In the genomic region with DNA sequence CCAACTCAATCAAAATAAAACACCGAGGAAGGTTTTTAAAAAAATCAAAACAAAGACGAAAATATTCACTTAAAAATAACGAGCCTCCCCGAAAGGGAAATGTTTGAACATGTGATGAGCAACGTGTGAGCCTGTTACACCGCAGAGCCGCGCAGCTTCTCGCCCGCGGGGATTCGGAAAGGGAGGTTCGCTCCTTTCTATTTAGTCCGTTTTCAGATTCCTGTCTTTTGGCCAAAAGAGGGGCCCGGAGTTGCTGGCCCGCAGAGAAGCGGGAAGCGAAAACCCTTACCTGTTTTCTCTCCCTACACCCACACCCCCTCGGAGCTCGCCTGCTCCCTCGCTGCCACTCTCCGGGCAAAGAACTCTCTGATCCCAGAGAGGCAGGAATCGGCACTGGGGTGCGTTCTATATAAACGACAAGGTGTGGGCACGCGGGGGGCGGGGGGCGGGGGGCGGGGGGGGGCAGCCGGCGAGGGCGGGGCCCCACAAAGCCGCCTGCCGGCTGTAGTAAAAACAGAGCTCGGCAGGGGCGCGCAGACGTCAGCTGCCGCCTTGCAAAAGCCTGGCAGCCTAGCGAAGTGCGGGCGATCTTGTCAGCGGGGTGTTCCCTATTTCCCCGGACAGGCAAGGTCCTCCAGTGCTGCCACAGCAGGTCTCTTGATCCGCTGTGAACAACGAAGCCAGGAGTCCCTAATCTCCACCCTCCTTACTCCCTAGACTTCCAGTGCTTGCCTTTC, we compare ENCODE assay signal across 9 mouse cellular contexts. TPM values are rescaled to one million over a fixed set of nuclear protein-coding genes. Genes with fewer than 3 reads are reported as not detected.
DNase-seq lines count a peak whose midpoint lies in the region; ATAC-seq and TF ChIP-seq lines count a peak whose summit lies in the region.
"Had no signal": no experiment of that assay in that cellular context is flagged by ENCODE, and none has a peak within 500 bp of the region (broad histone marks: within the 10 kb centered on the region; RNA-seq: fewer than 3 reads in every experiment).

A gene (minus strand): TSS at position 377 of the 737 bp plus-strand sequence.

- peaks cover 3% of the 10 kb centered on the region for H3K27me3 ChIP-seq in embryonic facial prominence, embryonic 14.5 days (replicated peaks; ENCODE audit: control insufficient read depth, insufficient read depth, low read length)
- H3K27me3 ChIP-seq in heart, embryonic 11.5 days (ENCODE audit: control insufficient read depth, insufficient read depth, low read length), result peaks cover 7% of the 10 kb centered on the region
- H3K27me3 ChIP-seq in kidney, postnatal 0 days (ENCODE audit: insufficient read depth, low read length), result no peaks in the 10 kb centered on the region
- H3K27me3 ChIP-seq in liver, embryonic 13.5 days, result peaks cover 38% of the 10 kb centered on the region
- H3K27me3 ChIP-seq in neural tube, embryonic 14.5 days (ENCODE audit: control insufficient read depth, insufficient read depth, low read length), result no peaks in the 10 kb centered on the region

- H3K9me3 ChIP-seq in embryonic facial prominence, embryonic 14.5 days (ENCODE audit: control insufficient read depth, low read length), result no peaks in the 10 kb centered on the region
- H3K9me3 ChIP-seq in heart, embryonic 11.5 days (replicated peaks; ENCODE audit: control insufficient read depth, low read length), result no peaks in the 10 kb centered on the region
- no peaks in the 10 kb centered on the region for H3K9me3 ChIP-seq in kidney, postnatal 0 days (replicated peaks; ENCODE audit: low read length)
- no peaks in the 10 kb centered on the region for H3K9me3 ChIP-seq in liver, embryonic 13.5 days (replicated peaks)
- H3K9me3 ChIP-seq in neural tube, embryonic 14.5 days (ENCODE audit: control insufficient read depth, low read length), result no peaks in the 10 kb centered on the region

- H3K27ac ChIP-seq in embryonic facial prominence, embryonic 14.5 days (replicated peaks; ENCODE audit: low read depth, low read length), result peak within 1 kb of the TSS; percentile 70
- H3K27ac ChIP-seq in heart, embryonic 11.5 days (ENCODE audit: low read depth, low read length), result peak within 1 kb of the TSS; percentile 66
- H3K27ac ChIP-seq in kidney, postnatal 0 days, result no peak within 1 kb of the TSS
- no peak within 1 kb of the TSS for H3K27ac ChIP-seq in liver, embryonic 13.5 days
- H3K27ac ChIP-seq in neural tube, embryonic 14.5 days (ENCODE audit: low read depth, low read length), result peak within 1 kb of the TSS; percentile 67

- peak within 1 kb of the TSS; percentile 47 for H3K4me3 ChIP-seq in embryonic facial prominence, embryonic 14.5 days (ENCODE audit: low read depth, low read length)
- H3K4me3 ChIP-seq in heart, embryonic 11.5 days (ENCODE audit: low read depth, low read length), result peak within 1 kb of the TSS; percentile 50
- peak within 1 kb of the TSS; percentile 44 for H3K4me3 ChIP-seq in kidney, postnatal 0 days (replicated peaks; ENCODE audit: low read depth, low read length)
- peak within 1 kb of the TSS; percentile 29 for H3K4me3 ChIP-seq in liver, embryonic 13.5 days (replicated peaks)
- peak within 1 kb of the TSS; percentile 52 for H3K4me3 ChIP-seq in neural tube, embryonic 14.5 days (ENCODE audit: low read depth, low read length)

- DNase-seq in ovary, postnatal 36 days (ENCODE audit: low spot score), result peak; percentile 22
- no peak for DNase-seq in ovary, postnatal 10 days (ENCODE audit: low spot score)
- peak; percentile 62 for DNase-seq in embryonic facial prominence, embryonic 14.5 days (ENCODE audit: low spot score)
- DNase-seq in kidney, postnatal 0 days (ENCODE audit: low spot score), result peak; percentile 1
- no peak for DNase-seq in liver, embryonic 13.5 days
- peak; percentile 34 to 53 for DNase-seq in thymus, postnatal 36 days

- no peak for TF ChIP-seq CTCF in kidney, postnatal 0 days (IDR thresholded peaks at IDR 0.05; ENCODE audit: low read depth)

- no peaks in the 10 kb centered on the region for H3K4me1 ChIP-seq in embryonic facial prominence, embryonic 14.5 days (ENCODE audit: control insufficient read depth, insufficient read depth, low read length)
- no peaks in the 10 kb centered on the region for H3K4me1 ChIP-seq in heart, embryonic 11.5 days (ENCODE audit: control insufficient read depth, insufficient read depth, low read length)
- H3K4me1 ChIP-seq in kidney, postnatal 0 days (replicated peaks; ENCODE audit: insufficient read depth, low read length), result no peaks in the 10 kb centered on the region
- H3K4me1 ChIP-seq in liver, embryonic 13.5 days (replicated peaks), result no peaks in the 10 kb centered on the region
- no peaks in the 10 kb centered on the region for H3K4me1 ChIP-seq in neural tube, embryonic 14.5 days (ENCODE audit: control insufficient read depth, insufficient read depth, low read length)

- peak within 1 kb of the TSS; percentile 66 for H3K9ac ChIP-seq in embryonic facial prominence, embryonic 14.5 days (ENCODE audit: low read depth, low read length)
- H3K9ac ChIP-seq in heart, embryonic 11.5 days (ENCODE audit: low read depth, low read length), result peak within 1 kb of the TSS; percentile 76
- 0 out of 2 replicates have a peak within 1 kb of the TSS, but pooled peaks have one; percentile 31 for H3K9ac ChIP-seq in kidney, postnatal 0 days (ENCODE audit: low read depth, low read length)
- H3K9ac ChIP-seq in liver, embryonic 13.5 days, result no peak within 1 kb of the TSS
- H3K9ac ChIP-seq in neural tube, embryonic 14.5 days (replicated peaks; ENCODE audit: low read depth, low read length), result peak within 1 kb of the TSS; percentile 74

- ATAC-seq in embryonic facial prominence, embryonic 14.5 days (ENCODE audit: low read depth), result peak; percentile 58
- no peak for ATAC-seq in heart, embryonic 11.5 days (replicated peaks; ENCODE audit: insufficient number of reproducible peaks, low FRiP score, low TSS enrichment)
- ATAC-seq in kidney, postnatal 0 days (replicated peaks; ENCODE audit: low FRiP score, low read depth), result no peak
- no peak for ATAC-seq in liver, embryonic 13.5 days (ENCODE audit: low read depth)
- ATAC-seq in neural tube, embryonic 14.5 days (ENCODE audit: low read depth), result peak; percentile 45
- ATAC-seq: Patski had no signal

- WGBS in embryonic facial prominence, embryonic 14.5 days, result 16% methylated on average over 39 of the region's 47 CpGs
- 14% methylated on average over 37 of the region's 47 CpGs for WGBS in heart, embryonic 11.5 days (ENCODE audit: insufficient replicate concordance)
- 26% methylated on average over 38 of the region's 47 CpGs for WGBS in kidney, postnatal 0 days
- WGBS in liver, embryonic 13.5 days (ENCODE audit: insufficient replicate concordance), result 9% methylated on average over 47 of the region's 47 CpGs
- 14% methylated on average over 42 of the region's 47 CpGs for WGBS in neural tube, embryonic 14.5 days

- peak within 1 kb of the TSS; percentile 69 for H3K4me2 ChIP-seq in embryonic facial prominence, embryonic 14.5 days (ENCODE audit: low read depth, low read length)
- peak within 1 kb of the TSS; percentile 71 for H3K4me2 ChIP-seq in heart, embryonic 11.5 days
- H3K4me2 ChIP-seq in kidney, postnatal 0 days (ENCODE audit: low read length), result peak within 1 kb of the TSS; percentile 75
- H3K4me2 ChIP-seq in liver, embryonic 13.5 days, result peak within 1 kb of the TSS; percentile 53
- peak within 1 kb of the TSS; percentile 51 for H3K4me2 ChIP-seq in neural tube, embryonic 14.5 days (ENCODE audit: low read depth, low read length)

- no peaks in the 10 kb centered on the region for H3K36me3 ChIP-seq in embryonic facial prominence, embryonic 14.5 days (ENCODE audit: control insufficient read depth, insufficient read depth, low read length)
- H3K36me3 ChIP-seq in heart, embryonic 11.5 days (ENCODE audit: control insufficient read depth, insufficient read depth, low read length), result no peaks in the 10 kb centered on the region
- no peaks in the 10 kb centered on the region for H3K36me3 ChIP-seq in kidney, postnatal 0 days (ENCODE audit: insufficient read depth, low read length)
- no peaks in the 10 kb centered on the region for H3K36me3 ChIP-seq in liver, embryonic 13.5 days
- H3K36me3 ChIP-seq in neural tube, embryonic 14.5 days (ENCODE audit: control insufficient read depth, insufficient read depth, low read length), result no peaks in the 10 kb centered on the region

RNA-seq across cellular contexts. Expression of the gene that starts here (rescaled TPM):
- polyA plus RNA-seq in embryonic facial prominence, embryonic 14.5 days (2014; fragmentation: Nextera tagmentation; extraction: Ambion mirVana), result 33.0 TPM in 2 replicates
- 36.8 and 48.7 TPM in 2 replicates for polyA plus RNA-seq in heart, embryonic 11.5 days (2014; fragmentation: Nextera tagmentation; extraction: Ambion mirVana)
- 1.9 and 2.1 TPM in 2 replicates for polyA plus RNA-seq in kidney, postnatal 0 days (2015; fragmentation: Nextera tagmentation; extraction: Ambion mirVana)
- polyA plus RNA-seq in liver, embryonic 13.5 days (2015; fragmentation: Nextera tagmentation; extraction: Ambion mirVana), result 2.5 and 3.0 TPM in 2 replicates
- polyA plus RNA-seq in neural tube, embryonic 14.5 days (2014; fragmentation: Nextera tagmentation; extraction: Ambion mirVana), result 121 and 162 TPM in 2 replicates
- polyA plus RNA-seq: Patski had no signal

Comparison
In these comparisons a context has a peak if more than half of its experiments do, and no peak if none do; other contexts are left out.
1. DNase-seq: peak in ovary, postnatal 36 days (single experiment), embryonic facial prominence, embryonic 14.5 days (single experiment), kidney, postnatal 0 days (single experiment) and thymus, postnatal 36 days (2 of 2); none in ovary, postnatal 10 days (single experiment) and liver, embryonic 13.5 days (single experiment).
2. ATAC-seq: peak in embryonic facial prominence, embryonic 14.5 days (single experiment) and neural tube, embryonic 14.5 days (single experiment); none in heart, embryonic 11.5 days (single experiment), kidney, postnatal 0 days (single experiment) and liver, embryonic 13.5 days (single experiment).
3. H3K27ac ChIP-seq: peak in embryonic facial prominence, embryonic 14.5 days (single experiment), heart, embryonic 11.5 days (single experiment) and neural tube, embryonic 14.5 days (single experiment); none in kidney, postnatal 0 days (single experiment) and liver, embryonic 13.5 days (single experiment).
4. Peak in every context shown above with its lines, with median percentiles within 50 percentile points of each other: H3K4me2 ChIP-seq and H3K4me3 ChIP-seq.